Mouse (Mus musculus) yolk sac, embryonic 10.5 days (tissue): ENCODE data around the gene B4gat1.

ENCODE experiments used
- DNase-seq: peaks from one replicate; pipeline ENCODE4 v3.0.0-alpha.2; 2017; ENCODE audit warnings: low spot score

B4gat1 gene

DNA sequence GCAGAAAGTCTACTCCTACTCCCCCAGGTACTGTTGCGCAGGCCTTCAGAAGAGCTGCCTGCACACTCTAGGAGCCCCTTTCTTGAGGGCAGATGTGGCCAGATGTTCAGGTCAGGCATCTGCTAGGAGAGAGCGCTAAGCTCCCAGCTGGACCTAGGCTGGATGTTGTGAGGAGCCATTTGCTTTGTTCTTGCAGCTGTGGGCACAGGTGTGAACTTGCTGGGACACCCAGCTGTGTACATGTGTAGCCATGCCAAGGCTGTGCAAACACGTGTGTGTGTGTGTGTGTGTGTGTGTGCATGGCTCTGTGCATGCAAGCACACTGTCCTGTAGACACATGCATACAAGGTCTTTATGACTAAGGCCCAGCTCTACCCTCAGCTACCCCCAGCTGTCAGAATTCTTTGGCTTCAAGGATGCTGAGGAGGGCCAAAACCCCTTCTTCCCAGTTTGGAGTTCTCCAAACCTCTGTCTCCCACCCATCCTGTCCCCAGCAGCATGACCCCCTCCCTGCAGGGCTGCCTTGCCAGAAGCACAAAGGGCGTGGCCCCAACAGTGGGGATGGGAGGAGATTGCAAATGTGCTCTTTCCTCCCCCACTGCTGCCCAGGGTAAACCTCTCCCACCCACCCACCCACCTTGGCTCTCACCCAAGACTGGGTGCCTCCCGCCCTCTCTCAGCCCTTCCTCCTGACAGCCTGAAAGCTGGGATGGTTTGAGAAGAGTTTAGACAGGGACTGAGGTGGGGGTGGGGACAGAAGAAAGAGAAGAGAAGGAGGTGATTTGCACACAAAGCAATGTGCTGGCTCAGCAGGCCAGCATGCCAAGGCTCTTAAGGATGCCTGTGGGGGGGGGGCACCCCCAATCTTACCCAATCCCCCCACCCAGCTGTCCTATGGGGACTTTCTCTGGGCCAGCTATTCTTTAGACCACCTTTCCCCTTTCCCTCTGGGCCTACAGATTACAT, 22.0 kb downstream of the B4gat1 start:
- DNase-seq = no peak

- DNase-seq = no peak
Measured at GRCm38 (mm10) chr19:5062041-5062440, 23.4 kb downstream of the B4gat1 start.

GRCm38 (mm10) chr19:5062446-5062845, 23.8 kb downstream of the B4gat1 start:
- DNase-seq = peak; percentile 72

- no peak for DNase-seq
Measured at GRCm38 (mm10) chr19:5065104-5065503, 26.5 kb downstream of the B4gat1 start.

DNA sequence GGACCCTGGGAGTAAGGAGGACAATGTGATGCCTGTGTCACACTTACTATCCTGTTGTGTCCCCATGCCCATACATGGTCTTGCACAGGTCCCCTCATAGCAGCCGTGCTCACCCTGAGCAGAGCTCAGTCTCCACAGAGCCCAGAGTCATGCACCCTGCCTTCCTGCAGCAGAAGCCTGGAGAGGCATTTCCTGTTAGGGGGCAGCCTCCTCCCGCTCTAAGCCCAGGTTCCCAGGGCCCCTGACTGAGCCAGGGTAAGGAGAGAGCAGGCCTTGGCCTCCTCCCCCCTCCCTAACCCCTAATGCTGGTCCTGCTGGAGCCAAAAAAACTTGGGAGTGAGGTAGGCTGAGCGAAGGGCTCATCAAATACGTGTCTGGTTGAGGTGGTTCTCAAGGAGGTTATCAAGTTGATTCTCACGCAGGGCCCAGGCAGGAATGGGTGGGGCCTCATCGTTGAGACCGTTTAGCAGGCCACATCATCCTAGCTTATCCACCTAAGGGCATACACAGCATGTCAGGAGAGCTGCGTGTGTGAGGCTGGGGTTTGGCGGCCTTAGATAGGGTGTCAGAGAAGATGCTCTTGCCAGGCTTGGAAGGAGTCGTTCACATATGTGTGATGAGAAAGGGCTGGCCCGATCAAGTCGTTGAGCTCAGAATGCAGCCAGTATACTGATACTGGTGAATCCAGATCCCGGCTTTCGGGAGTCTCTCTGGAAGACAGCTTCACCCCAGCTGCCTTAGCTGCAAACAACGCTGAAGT, 28.6 kb downstream of the B4gat1 start:
- DNase-seq = peak; percentile 43

GRCm38 (mm10) chr19:5067867-5068569, 29.4 kb downstream of the B4gat1 start, which contains the start of gene Cd248:
Gene Cd248, plus strand, starts transcription at chr19:5068078.
- DNase-seq = peak; percentile 79

GRCm38 (mm10) chr19:5068570-5069234, 30.1 kb downstream of the B4gat1 start:
- no peak for DNase-seq

DNA sequence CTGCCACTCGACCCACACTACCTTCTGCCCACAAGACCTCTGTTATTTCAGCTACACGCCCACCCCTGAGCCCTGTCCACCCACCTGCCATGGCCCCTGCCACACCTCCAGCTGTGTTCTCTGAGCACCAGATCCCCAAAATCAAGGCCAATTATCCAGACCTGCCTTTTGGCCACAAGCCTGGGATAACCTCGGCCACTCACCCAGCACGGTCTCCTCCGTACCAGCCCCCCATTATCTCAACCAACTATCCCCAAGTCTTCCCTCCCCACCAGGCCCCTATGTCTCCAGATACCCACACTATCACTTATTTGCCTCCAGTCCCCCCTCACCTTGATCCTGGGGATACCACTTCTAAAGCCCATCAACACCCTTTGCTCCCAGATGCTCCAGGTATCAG, 30.9 kb downstream of the B4gat1 start:
- no peak for DNase-seq

- no peak for DNase-seq
Measured at GRCm38 (mm10) chr19:5069978-5070377, 31.4 kb downstream of the B4gat1 start.

- no peak for DNase-seq
Measured at GRCm38 (mm10) chr19:5071077-5071476, 32.5 kb downstream of the B4gat1 start.

- DNase-seq = peak; percentile 91
Measured at GRCm38 (mm10) chr19:5071545-5072369, 33.1 kb downstream of the B4gat1 start.

- peak; percentile 49 for DNase-seq
Measured at GRCm38 (mm10) chr19:5072389-5073019, 33.9 kb downstream of the B4gat1 start.

- DNase-seq = peak; percentile 75
Measured at GRCm38 (mm10) chr19:5073028-5073427, 34.4 kb downstream of the B4gat1 start.

GRCm38 (mm10) chr19:5073518-5073917, 34.9 kb downstream of the B4gat1 start:
- no peak for DNase-seq

DNA sequence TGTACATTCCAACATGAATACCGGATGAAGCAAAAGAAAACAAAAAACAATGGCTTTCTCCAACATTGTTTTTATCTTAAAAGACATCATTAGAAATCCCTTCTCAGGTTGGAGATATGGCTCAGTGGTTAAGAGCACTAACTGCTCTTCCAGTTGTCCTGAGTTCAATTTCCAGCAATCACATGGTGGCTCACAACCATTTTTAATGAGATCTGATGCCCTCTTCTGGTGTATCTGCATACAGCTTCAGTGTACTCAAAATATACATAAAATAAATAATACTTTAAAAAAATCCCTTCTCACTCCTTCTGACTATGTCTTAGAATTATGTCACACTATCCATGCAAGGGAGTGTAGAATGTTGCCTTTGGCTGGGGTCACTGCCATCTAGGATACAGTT, 40.7 kb downstream of the B4gat1 start:
- no peak for DNase-seq

DNA sequence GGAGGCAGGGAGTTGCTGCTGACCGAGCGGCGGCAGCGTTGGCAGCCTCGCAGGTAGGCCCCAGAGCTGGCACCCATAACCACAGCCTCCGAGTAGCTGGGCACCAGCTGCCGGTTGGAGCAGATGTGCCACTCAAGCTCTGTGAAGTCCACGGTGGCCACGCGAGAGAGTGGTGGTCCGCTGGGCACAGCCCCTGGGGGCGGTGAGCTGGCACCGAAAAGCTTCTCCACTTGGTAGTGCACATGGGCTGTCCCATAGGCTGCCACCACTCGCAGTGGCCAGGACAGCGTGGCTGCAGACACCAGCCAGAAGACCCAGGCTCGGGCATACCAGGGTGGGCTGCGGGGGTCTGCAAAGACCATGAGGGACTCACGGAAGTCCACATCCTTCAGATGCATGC, 43.4 kb downstream of the B4gat1 start:
- no peak for DNase-seq

DNA sequence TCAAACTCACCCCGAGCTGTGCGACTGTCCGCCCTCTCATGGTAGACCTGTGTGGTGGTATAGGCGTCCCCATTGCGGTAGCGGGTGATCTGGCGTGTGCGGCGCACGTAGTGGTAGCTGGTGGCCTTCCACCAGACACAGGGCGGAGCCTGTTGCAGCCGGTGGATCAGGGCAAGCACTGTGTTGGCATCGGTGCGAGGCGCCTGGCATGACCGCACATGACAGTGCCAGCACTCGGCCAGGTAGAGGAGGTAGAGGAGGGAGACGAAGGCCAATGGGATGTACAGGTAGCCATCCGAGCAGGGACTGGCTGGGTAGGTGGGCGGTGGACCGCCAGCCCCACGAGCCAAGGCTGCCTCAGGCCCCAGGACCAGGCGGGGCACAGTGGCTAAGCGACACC, 44.0 kb downstream of the B4gat1 start:
- no peak for DNase-seq

DNA sequence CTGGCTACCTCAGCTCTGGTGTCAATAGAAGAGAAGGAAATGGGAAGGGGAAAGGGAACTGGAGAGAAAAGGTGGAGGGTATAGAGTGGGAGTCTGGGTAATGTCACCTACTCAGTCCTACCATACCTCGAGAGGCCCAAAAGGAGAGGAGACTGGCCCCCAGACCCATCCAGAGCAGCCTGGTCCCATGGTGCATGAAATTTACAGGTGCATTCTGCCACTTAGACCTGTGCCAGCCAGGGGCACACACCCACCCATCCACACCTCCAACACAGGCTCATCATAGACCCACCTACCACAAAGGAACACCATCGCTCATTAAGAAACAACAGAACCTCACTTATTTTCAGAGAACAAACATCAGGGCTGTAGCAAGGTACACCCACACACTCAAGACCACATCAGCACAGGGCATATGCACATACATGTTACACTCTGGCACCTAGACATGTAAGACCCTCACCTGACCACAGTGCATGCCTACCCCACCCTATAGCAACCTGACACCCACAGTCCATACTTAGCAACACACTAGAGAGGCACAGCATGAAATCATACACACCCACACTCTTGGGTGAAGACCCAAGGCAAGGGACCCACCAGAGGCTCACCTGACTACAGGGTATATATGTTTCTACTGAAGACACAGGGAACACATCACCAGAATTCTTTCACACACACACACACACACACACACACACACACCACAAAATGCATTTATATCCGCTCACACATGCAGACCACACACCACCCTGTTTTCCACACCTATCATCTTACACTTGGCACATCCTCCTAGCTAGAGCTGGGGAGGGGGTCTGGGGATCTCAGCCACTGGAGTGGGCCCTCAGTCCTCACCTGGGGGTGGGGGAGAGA, 45.6 kb downstream of the B4gat1 start:
- no peak for DNase-seq

GRCm38 (mm10) chr19:5084834-5085144, 46.2 kb downstream of the B4gat1 start:
- DNase-seq = no peak
